ENCODE assay signal across 8 mouse cellular contexts in genomic region chr4:145213999-145214785, GRCm38 (mm10). TPM values are rescaled to one million over a fixed set of nuclear protein-coding genes. Genes with fewer than 3 reads are reported as not detected.
DNase-seq lines count a peak whose midpoint lies in the region; ATAC-seq lines count a peak whose summit lies in the region.

No protein-coding gene starts in this region.

- peaks cover 11% of the 10 kb centered on the region for H3K4me1 ChIP-seq in hindbrain, embryonic 15.5 days (replicated peaks)

- H3K27ac ChIP-seq in hindbrain, embryonic 15.5 days (replicated peaks), result peak overlapping the region; percentile 67

- no peak overlapping the region for H3K4me2 ChIP-seq in hindbrain, embryonic 15.5 days

- peak; percentile 88 for ATAC-seq in hindbrain, embryonic 15.5 days (ENCODE audit: low FRiP score, low read depth)

- WGBS in hindbrain, embryonic 15.5 days, result 32% methylated on average over 8 of the region's 8 CpGs

- H3K36me3 ChIP-seq in hindbrain, embryonic 15.5 days, result no peaks in the 10 kb centered on the region

- H3K9me3 ChIP-seq in hindbrain, embryonic 15.5 days, result no peaks in the 10 kb centered on the region

- DNase-seq in NIH3T3 (ENCODE audit: low read depth), result peak; percentile 94
- DNase-seq in cerebellum, postnatal 14 days, result peak; percentile 92 to 95
- peak; percentile 92 to 94 for DNase-seq in frontal cortex, postnatal 36 days (ENCODE audit: low spot score in 2 of 2)
- peak; percentile 88 to 92 for DNase-seq in layer of hippocampus, postnatal 36 days
- peak; percentile 92 for DNase-seq in lung, postnatal 25 days (ENCODE audit: low spot score)
- peak; percentile 95 for DNase-seq in retina, embryonic 14.5 days (ENCODE audit: low spot score)
- DNase-seq in thymus, postnatal 4 days, result peak; percentile 95

- no peak overlapping the region for H3K9ac ChIP-seq in hindbrain, embryonic 15.5 days

- no peak overlapping the region for H3K4me3 ChIP-seq in hindbrain, embryonic 15.5 days

- no peaks in the 10 kb centered on the region for H3K27me3 ChIP-seq in hindbrain, embryonic 15.5 days

RNA-seq across cellular contexts. Expression of gene Vps13d, which starts 19.4 kb away (rescaled TPM):
- polyA plus RNA-seq in hindbrain, embryonic 15.5 days (2015; fragmentation: Nextera tagmentation; extraction: Ambion mirVana), result 10.2 and 11.2 TPM in 2 replicates
- total RNA-seq in layer of hippocampus, postnatal 36 days (2021), result 10 to 100 TPM; 66.2 to 71.8 TPM

RNA-seq across cellular contexts. Expression of gene Tnfrsf1b, which starts 32.5 kb away (rescaled TPM):
- polyA plus RNA-seq in hindbrain, embryonic 15.5 days (2015; fragmentation: Nextera tagmentation; extraction: Ambion mirVana), result 3.8 and 5.1 TPM in 2 replicates
- total RNA-seq in layer of hippocampus, postnatal 36 days (2021), result 1 to 10 TPM; 2.2 to 4.2 TPM
